Mouse (Mus musculus): ENCODE results near the gene Rslcan18.
"Not testable (repeated sequence)": the region's sequence is repeated elsewhere in the genome, so short reads cannot be mapped to it uniquely, and the experiment has no call there.

Gene Rslcan18

DNA sequence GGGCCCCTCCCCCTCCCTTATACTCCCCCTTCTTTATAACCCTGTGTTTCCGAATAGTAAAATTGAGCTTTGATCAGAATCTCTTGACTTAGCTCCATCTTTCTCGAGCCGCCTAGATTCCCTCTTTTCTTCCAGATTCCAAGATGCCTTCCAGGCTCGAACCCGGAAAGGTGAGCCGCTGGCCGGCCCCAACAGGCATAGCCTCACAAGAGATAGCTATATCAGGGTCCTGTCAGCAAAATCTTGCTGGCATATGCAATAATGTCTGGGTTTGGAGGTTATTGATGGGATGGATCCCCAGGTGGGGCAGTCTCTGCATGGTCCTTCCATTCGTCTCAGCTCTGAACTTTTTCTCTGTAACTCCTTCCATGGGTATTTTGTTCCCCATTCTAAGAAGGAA lies at the start of gene Rslcan18:
Gene Rslcan18, minus strand, starts transcription at position 101 of the 400 bp plus-strand sequence.
- not testable (repeated sequence) for DNase-seq

DNA sequence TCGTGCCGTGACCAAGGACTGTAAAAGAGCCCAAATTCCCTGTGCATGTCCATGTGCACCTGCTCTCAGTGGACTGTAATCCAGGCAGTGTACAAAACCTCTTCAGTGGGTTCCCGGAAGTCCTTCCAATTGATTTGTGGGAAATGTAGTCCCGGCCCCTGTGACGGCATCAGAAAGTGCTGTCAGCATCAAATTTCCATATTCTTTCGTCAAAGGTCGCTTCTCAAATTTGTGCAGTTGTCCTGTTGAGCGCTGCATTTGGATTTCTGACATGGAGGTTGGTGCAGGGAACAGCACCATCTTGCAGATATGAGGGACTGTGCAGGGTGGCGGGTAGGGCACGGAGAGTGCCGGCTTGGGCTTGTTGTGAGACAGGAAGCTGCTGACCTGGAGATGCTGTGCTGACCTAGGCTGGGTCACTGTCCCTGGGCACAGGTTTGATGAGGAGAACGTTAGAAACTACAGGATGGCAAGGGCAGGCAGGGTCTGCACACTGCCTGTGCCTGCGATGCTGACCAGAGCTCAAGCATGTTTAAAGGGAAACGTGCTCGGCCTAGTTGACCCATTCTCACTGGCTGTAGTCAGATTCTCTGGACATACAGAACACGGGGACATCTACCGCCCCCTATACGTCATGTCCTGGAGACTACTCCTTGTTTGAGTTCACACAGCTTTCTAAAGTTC lies 12.1 kb upstream of the Rslcan18 start:
- DNase-seq = peak; percentile 87 to 88

DNA sequence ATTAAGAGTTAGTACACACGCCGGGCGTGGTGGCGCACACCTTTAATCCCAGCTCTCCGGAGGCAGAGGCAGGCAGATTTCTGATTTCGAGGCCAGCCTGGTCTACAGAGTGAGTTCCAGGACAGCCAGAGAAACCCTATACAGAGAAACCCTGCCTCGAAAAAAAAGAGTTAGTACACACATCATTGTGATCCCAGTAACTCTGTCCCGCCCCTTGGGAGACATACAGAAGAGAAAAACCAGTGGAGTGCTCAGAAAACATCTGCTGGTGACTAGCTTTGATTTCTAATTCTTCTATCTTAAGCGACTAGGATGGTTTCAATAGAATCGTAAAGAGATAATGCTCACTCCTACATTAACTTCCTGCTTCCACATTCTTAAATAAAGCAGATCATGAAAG lies 11.4 kb upstream of the Rslcan18 start:
- peak in 1 of 2 experiments; percentile 8 for DNase-seq

DNA sequence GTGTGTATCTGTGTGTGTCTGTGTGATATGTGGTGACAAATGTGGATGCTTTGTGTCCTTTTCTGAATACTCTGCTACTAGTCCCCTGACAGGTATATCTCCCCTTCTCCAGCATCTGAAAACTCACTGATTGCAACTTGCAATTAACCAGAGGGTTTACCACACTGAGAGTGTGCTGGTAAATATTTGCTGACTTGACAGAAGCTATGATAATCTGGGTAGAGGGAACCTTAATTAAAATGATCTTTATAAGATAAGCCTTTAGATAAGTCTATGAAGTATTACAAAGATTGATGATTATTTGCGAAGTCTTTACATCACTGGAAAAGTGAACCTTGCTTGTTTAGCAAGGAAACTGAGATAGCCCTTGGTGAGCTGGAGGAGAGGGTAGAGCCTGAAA lies 8.4 kb upstream of the Rslcan18 start:
- no peak for DNase-seq

DNA sequence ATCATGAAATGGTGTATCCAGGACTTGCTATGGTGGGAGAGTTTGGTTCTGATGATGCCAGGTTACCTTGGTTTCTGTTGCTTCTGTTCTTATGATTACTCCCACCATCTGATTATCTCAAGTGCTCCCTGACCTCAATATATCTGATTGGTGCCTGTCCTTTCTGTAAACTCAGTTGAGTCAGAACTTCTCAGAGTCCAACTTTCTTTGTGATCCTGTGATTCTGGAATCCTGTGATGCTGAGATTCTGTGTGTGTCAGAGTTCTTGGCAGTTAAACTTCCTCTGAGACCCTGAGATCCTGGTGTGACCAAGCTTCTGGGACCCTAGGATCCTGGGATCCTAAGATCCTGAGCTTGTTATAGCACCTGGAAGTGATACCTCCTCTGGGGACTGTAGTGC lies 5.3 kb upstream of the Rslcan18 start, which contains the start of gene Zfp759:
Gene Zfp759, plus strand, starts transcription at position 301 of the 400 bp plus-strand sequence.
- not testable (repeated sequence) for DNase-seq

DNA sequence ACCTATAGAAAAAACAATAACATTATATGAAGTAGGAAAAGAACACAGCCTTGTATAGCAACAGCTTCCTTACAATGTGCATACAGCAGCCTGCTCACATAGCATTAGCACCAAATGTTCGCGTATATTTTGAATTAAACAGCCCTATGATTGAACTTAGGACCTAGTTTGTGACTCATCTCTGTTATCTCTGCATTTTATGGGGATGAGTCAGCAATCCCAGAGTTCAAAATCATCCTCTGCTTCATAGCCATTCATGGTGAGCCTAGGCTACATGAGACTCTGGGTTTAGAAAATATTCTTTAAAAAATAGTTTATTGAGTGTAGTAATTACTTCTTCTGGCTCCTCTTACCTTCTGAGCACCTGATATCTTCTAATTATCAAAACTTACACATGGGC lies 2.8 kb downstream of the Rslcan18 start:
- DNase-seq = no peak

DNA sequence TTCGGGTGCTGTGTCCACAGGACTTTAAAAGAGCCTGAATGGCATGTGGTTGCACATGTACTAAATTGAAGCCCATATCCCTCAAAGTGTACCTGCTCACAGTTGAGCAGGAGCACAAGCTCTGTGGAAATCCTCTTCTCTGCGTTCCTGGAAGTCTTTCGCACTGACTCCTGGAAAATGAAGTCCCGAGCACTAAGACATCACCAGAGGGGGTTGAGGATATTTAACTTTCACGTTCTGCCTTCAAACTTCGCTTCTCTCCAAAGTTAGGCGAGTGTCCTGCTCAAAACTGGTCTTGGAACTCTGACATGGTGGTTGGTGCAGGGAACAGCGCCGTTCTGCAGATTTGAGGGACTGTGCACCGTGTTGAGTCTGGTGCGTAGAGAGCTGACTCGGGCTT lies 4.0 kb downstream of the Rslcan18 start:
- peak in 1 of 2 experiments; percentile 4 for DNase-seq

DNA sequence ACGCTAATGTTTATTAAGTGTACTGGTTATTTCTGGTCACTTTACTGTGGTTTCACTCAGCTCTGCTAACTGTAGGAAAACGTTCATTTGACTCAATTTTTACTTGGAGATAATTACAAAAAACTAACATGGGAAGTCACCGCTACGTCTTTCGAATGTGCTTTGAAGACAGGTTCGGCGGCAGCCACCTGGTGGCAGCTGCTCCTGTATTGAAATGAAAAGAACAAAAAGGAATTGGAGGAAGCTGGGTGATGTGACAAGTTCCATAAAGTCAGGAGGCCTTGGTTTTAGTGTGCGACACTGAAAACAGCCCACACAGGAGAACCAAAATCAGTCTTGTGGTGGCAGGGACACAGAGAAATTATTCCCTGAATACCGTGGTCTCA lies 7.2 kb downstream of the Rslcan18 start:
- peak in 1 of 2 experiments; percentile 51 for DNase-seq

DNA sequence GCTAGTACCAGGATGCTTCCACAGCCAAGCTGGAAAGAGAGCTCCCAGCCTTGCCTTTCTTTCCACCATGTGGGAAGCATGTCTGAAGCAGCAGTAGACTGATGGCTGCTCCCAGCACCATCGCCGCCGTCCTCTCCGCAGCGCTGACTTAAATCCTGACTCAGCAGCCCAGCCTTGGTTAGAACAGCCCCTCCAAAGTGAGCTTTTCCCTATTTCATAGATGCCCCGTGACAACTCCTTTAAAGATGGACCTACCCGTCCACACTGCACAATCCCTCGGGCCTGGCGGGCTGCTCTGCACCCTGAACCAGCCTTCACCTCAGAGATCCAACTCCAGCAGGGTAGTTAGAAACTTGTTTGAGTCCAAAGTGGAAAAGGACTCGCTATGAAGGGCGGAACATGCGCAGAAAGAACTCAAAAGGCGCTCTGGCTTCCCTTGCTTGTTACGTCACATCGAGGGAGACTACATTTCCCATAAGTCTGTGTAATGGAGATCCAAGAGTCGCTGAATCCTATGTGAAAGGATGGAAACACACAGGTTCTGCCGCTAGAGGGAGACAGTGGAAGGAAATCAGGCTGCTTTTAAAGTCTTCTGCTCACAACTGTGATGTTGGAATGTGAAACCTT lies 7.8 kb downstream of the Rslcan18 start, which contains the start of gene Gm28557:
Gene Gm28557, minus strand, starts transcription at position 411 of the 627 bp plus-strand sequence.
- DNase-seq = peak; percentile 84 to 92

DNA sequence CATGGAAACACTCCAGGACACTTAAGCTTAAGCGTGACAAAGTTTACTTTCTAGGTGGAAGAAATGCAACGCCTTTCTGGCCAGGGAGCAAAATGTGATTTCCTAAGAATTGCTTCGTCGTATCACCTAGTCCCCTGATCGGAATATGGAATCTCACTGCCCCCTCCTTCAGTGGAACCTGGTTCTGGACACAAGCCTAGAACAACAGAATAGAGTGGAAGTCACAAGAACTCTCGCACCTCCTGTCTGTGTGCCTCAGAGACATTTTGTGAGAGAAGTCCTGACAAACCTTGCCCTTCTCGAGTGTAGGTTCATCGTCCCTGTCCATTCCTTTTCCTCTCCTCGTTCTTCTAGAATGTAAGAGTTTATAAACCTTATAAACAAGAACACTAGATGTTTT lies 8.4 kb downstream of the Rslcan18 start:
- DNase-seq = peak in 1 of 2 experiments; percentile 2

DNA sequence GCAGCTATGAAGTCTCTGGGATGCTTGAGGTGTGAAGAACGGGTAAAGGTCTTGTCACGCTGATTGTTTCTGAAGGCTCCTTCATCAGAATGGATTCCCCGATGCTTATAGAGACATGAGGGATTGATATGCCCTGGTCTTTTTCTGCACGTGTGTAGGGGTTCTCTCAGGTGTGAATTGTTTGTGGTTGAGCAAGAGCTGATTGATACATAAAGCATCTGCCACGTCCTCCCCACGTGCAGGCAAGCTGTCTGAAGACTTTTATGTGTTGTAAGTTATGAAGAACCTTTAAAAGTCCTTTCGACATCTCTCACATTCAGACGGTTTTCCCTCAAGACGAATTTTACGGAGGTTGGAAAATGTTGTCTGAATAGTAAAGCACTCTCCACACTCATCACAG lies 18.2 kb downstream of the Rslcan18 start, which contains the start of gene Zfp708:
Gene Zfp708, minus strand, starts transcription at position 101 of the 400 bp plus-strand sequence.
- DNase-seq = no peak

DNA sequence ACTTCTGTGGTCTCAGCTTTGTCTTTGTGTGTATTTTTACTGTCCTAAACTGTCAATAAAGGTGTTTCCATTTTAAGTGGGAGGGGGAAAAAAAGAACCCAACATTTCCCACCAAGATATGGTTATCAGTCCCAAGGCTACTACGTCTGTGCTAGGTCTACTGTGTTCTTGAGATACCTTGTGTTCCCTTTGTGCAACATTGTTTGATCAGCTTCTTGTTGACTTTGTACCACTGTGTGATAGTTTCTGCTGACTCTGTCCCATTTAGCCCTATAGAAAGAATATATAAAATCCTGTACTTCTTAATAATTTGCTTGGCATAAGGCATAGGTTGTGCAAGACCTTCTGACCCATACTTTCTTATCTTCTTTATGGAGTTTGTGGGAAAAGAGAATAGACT lies 25.9 kb downstream of the Rslcan18 start:
- no peak for DNase-seq

DNA sequence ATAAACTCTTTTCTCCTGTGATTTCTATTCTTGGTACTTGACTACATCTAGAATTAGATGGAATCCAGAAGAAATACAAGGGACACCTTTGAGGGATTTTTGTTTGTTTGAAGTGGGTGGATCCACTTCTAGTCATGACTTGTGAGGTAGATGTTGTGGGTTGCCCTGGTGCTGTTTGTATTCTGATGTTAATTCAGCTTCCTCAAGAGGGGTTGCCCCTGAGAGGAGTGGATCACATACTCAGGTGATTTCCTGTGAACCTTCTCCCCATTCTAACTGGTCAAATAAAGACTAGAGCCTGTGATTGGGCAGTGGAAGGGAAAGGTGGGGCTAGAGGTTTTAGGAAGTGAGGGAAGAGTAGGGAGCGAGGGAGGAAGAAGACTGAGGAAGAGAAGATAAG lies 34.1 kb downstream of the Rslcan18 start:
- no peak for DNase-seq

DNA sequence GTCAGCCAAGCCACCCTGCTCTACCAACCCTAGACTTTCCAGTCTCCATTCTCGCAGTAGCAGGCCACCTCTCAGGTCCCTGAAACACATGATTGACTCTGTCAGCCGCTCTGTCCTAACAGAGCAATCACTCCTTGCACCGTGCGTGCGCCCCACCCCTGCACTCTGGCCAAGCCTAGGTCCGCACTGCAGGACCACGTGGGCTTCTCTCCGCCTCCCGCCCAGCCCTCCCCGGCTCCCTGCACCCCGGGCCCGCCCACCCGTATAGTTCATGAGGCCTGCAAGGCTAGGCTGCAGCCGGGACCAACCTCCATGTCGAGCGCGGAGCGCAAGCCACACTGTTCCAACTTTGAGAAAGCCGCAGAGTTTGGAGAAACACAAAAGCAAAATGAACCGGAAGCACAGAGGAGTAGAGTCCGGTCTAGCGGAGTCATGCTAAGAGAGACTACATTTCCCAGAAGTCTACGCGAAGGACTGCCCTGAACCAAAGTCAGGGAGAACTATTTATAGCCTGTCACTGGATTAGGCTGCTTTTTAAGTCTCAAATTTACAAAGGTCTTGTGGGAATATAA lies 34.8 kb downstream of the Rslcan18 start:
- DNase-seq = peak; percentile 74 to 77

DNA sequence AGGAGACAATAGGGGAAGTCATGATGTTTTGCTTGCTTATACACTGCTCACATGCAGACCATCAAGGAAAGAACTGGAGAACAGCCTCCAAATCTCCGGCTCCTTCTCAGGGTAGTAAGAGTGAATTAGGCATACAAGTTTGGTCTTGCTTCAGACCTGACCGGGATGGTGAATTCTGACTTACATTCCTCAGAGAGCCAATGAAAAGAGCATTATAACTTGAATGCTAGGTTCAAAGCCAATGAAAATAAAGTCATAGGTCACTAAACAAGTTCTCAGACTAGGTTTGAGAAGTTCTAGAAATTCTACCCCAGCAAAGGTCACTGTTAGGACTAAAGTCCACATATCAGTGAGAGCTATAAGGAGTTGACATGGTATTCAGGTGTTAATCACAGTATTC lies 38.8 kb downstream of the Rslcan18 start:
- DNase-seq = no peak

DNA sequence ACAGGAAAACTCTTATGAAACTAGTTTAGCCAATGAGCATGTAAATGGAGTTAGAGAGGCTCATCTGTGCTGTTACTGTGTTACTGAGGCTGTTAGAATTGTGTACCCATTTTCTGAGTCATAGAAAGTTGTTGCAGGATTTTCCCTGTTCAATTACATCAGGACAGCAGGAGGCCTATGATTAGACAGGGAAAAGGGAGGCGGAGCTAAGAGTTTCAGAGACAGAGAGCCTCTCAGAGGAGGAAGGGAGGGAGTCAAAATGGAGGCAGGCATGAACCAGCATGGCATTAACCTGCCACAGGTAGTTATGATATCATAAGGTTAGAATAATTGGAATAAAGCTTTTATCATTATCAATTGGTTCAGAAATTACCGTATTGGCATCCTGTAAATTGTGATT lies 43.3 kb downstream of the Rslcan18 start:
- no peak for DNase-seq

DNA sequence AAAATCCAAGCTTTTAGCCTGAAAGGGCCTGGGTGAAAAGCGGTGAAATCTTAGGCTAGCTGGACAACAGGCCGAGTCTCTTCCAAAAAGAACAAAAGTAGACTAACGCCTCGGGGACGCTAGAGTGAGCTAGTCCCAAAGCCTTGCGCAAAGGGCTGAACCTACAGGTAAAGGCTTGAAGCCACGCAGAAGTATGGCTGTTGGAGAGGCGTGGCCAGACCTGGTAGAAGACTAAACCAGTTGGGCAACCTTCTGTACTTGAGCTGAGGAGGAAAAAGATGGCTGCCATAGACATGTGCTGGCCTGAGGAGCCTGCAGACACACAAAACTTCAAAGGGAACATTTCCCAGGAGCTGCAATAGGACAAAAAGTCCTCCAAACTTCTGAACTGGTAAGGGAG lies 50.7 kb downstream of the Rslcan18 start:
- no peak for DNase-seq

DNA sequence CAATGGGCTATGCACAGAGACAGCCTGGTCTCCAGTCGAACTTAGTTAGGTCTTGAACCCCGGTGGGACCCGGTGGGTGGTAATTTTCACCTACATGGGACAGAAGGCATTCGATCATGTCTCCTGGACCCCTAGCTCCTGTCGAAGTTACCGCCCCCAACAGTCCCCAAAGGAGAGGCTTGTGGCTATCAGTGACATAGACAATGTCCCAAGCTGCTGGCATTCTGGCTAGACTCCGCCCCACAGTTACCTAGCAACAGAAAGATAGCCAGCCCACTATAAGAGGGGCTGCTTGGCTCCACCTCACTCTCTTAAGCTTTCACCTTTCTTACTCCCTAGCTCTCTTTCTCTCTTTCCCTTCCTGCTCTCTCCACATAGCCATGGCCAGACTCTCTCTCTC lies 53.6 kb downstream of the Rslcan18 start:
- no peak for DNase-seq

DNA sequence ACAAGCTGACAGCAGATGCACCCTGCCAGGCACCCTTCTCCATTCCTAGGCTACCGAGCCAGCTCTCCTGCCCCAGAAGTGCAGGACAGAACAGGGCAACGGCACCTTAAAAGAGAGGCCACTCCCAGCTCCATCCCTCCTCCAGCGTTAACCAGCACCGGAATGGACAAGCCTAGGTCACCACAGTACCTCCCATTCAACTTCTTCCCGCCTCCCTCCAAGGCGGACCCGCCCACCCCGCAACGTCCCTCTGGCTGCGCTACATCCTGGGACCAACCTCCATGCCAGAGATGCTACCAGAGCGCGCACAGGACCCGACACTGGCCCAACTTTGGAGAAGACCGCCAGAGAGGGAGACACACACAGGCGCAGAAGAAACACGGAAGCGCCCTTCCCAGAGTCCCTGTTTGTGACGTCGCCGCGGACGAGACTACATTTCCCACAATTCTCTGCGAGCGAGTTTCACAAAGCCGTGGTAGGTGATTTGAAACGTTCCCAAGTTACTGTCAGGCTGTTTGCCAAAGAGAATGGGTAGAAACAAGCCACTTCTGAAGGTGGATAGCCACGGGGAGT lies 55.2 kb downstream of the Rslcan18 start, which contains the start of gene Zfp712:
Gene Zfp712, minus strand, starts transcription at position 385 of the 573 bp plus-strand sequence.
- DNase-seq = peak; percentile 91 to 93

DNA sequence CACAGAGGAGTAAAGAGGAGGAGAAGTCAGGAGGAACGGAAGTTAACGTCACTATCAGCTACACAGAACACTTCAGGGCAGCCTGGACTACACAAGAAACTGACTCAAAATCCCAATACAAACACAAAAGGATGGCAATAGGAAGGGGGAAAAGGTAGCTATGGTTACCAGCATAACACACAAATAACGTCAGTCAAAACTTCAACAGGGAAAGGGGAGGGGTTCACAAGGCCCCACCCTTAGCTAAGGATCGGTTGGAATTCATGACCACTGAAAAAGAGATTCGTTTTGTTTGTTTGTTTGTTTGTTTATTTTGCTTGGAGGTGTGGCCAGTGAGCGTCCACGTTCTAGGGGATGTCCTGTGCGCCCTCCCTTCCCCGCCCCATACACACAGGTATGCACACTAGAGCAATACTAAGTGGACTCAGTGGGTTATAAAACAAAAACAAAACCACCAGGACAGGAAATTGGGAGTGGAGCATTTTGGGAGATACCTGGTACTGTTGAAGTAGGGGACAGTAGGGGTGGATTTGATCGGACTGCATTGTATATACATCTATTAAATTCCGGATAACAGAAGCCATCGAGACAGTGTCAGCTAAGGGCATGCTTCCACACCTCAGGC lies 55.8 kb downstream of the Rslcan18 start:
- DNase-seq = peak in 1 of 2 experiments; percentile 9
